In genomic region chr4:143161619-143162479, GRCm38 (mm10) we compare ENCODE assay signal across 7 mouse cellular contexts. TPM values are rescaled to one million over a fixed set of nuclear protein-coding genes. Genes with fewer than 3 reads are reported as not detected.
DNase-seq lines count a peak whose midpoint lies in the region; ATAC-seq and TF ChIP-seq lines count a peak whose summit lies in the region.

No protein-coding gene starts in this region.

- under 1% methylated on average over 102 of the region's 102 CpGs for WGBS in embryonic facial prominence, embryonic 10.5 days
- WGBS in intestine, postnatal 0 days = under 1% methylated on average over 93 of the region's 102 CpGs
- WGBS in midbrain, embryonic 12.5 days = under 1% methylated on average over 98 of the region's 102 CpGs
- WGBS in small intestine, adult 2 months = under 1% methylated on average over 102 of the region's 102 CpGs

- H3K4me2 ChIP-seq in intestine, postnatal 0 days (replicated peaks; ENCODE audit: low read depth) = peak overlapping the region; percentile 69
- peak overlapping the region; percentile 69 for H3K4me2 ChIP-seq in midbrain, embryonic 12.5 days (replicated peaks)

- no peaks in the 10 kb centered on the region for H3K9me3 ChIP-seq in embryonic facial prominence, embryonic 10.5 days
- H3K9me3 ChIP-seq in intestine, postnatal 0 days (ENCODE audit: control insufficient read depth) = no peaks in the 10 kb centered on the region
- no peaks in the 10 kb centered on the region for H3K9me3 ChIP-seq in midbrain, embryonic 12.5 days

- peak; percentile 93 for TF ChIP-seq POLR2A in small intestine, adult 2 months (IDR thresholded peaks at IDR 0.05; ENCODE audit: low read depth, low read length)

- H3K27me3 ChIP-seq in embryonic facial prominence, embryonic 10.5 days (replicated peaks; ENCODE audit: low read depth, poor library complexity, severe bottlenecking) = no peaks in the 10 kb centered on the region
- no peaks in the 10 kb centered on the region for H3K27me3 ChIP-seq in intestine, postnatal 0 days (replicated peaks; ENCODE audit: control insufficient read depth, insufficient read depth, low read length)
- no peaks in the 10 kb centered on the region for H3K27me3 ChIP-seq in midbrain, embryonic 12.5 days
- H3K27me3 ChIP-seq in small intestine, adult 2 months (ENCODE audit: control insufficient read depth, insufficient read depth, low read length) = no peaks in the 10 kb centered on the region

- peak overlapping the region; percentile 93 for H3K4me3 ChIP-seq in embryonic facial prominence, embryonic 10.5 days
- peak overlapping the region; percentile 59 for H3K4me3 ChIP-seq in intestine, postnatal 0 days (ENCODE audit: low read depth, low read length)
- H3K4me3 ChIP-seq in midbrain, embryonic 12.5 days = peak overlapping the region; percentile 94
- H3K4me3 ChIP-seq in small intestine, adult 2 months (ENCODE audit: low read depth, low read length) = peak overlapping the region; percentile 89

- H3K4me1 ChIP-seq in embryonic facial prominence, embryonic 10.5 days = peaks cover 35% of the 10 kb centered on the region
- peaks cover 5% of the 10 kb centered on the region; the same call in 1 of the 2 replicates for H3K4me1 ChIP-seq in intestine, postnatal 0 days (replicated peaks; ENCODE audit: control insufficient read depth, insufficient read depth, low read length)
- peaks cover 32% of the 10 kb centered on the region for H3K4me1 ChIP-seq in midbrain, embryonic 12.5 days
- peaks cover 22% of the 10 kb centered on the region for H3K4me1 ChIP-seq in small intestine, adult 2 months (ENCODE audit: control insufficient read depth, insufficient read depth, insufficient read length, low read length)

- H3K27ac ChIP-seq in embryonic facial prominence, embryonic 10.5 days (replicated peaks) = peak overlapping the region; percentile 97
- H3K27ac ChIP-seq in intestine, postnatal 0 days (ENCODE audit: low read depth, low read length) = peak overlapping the region; percentile 97
- H3K27ac ChIP-seq in midbrain, embryonic 12.5 days (replicated peaks) = peak overlapping the region; percentile 98
- H3K27ac ChIP-seq in small intestine, adult 2 months (ENCODE audit: insufficient read depth, low read depth, low read length) = peak overlapping the region; percentile 98

- H3K36me3 ChIP-seq in embryonic facial prominence, embryonic 10.5 days (replicated peaks) = peaks cover 49% of the 10 kb centered on the region
- H3K36me3 ChIP-seq in intestine, postnatal 0 days (ENCODE audit: control insufficient read depth, insufficient read depth) = no peaks in the 10 kb centered on the region; the same call in 1 of the 2 replicates
- H3K36me3 ChIP-seq in midbrain, embryonic 12.5 days = peaks cover 21% of the 10 kb centered on the region
- H3K36me3 ChIP-seq in small intestine, adult 2 months (ENCODE audit: control insufficient read depth, insufficient read depth, low read length) = no peaks in the 10 kb centered on the region

- ATAC-seq in intestine, postnatal 0 days = peak; percentile 100
- peak; percentile 100 for ATAC-seq in midbrain, embryonic 12.5 days (ENCODE audit: low FRiP score, low read depth)

- intact Hi-C loops in left cerebral cortex, postnatal 4 days (cut with DNase I) = no loop called here

- DNase-seq in adrenal gland, postnatal 10 days = peak; percentile 99
- DNase-seq in embryonic facial prominence, embryonic 10.5 days (ENCODE audit: low spot score) = peak; percentile 100
- DNase-seq in gonadal fat pad, adult 2 months (ENCODE audit: low read depth) = peak; percentile 71
- peak; percentile 99 for DNase-seq in left cerebral cortex, postnatal 4 days

- no peak for TF ChIP-seq CTCF in intestine, postnatal 0 days (IDR thresholded peaks at IDR 0.05; ENCODE audit: low read depth)
- no peak for TF ChIP-seq CTCF in small intestine, adult 2 months (IDR thresholded peaks at IDR 0.05; ENCODE audit: extremely low read depth, insufficient read length, insufficient replicate concordance, low read depth, low read length)

- H3K9ac ChIP-seq in intestine, postnatal 0 days (ENCODE audit: low read depth, low read length) = peak overlapping the region; percentile 70
- H3K9ac ChIP-seq in midbrain, embryonic 12.5 days (replicated peaks) = peak overlapping the region; percentile 86

RNA-seq across cellular contexts. Expression of gene Prdm2, which starts 50.9 kb away (rescaled TPM):
- 10 to 100 TPM; 21.2 to 23.4 TPM for total RNA-seq in adrenal gland, postnatal 10 days (2021)
- 16.8 and 17.4 TPM in 2 replicates for polyA plus RNA-seq in embryonic facial prominence, embryonic 10.5 days (2016; fragmentation: Nextera tagmentation; extraction: Ambion mirVana)
- polyA plus RNA-seq in gonadal fat pad, adult 2 months (2012; rRNA removed) = 10.5 and 16.0 TPM in 2 replicates
- 4.0 and 4.6 TPM in 2 replicates for polyA plus RNA-seq in intestine, postnatal 0 days (2015; fragmentation: Nextera tagmentation; extraction: Ambion mirVana)
- 10 to 100 TPM; 44.6 to 50.4 TPM for total RNA-seq in left cerebral cortex, postnatal 4 days (2021)
- polyA plus RNA-seq in midbrain, embryonic 12.5 days (2016; fragmentation: Nextera tagmentation; extraction: Ambion mirVana) = 20.6 and 21.7 TPM in 2 replicates
- polyA plus RNA-seq in small intestine, adult 2 months (2012; rRNA removed) = 5.3 and 12.3 TPM in 2 replicates

Comparison
In these comparisons a context has a peak if more than half of its experiments do, and no peak if none do; other contexts are left out.
1. Peak in every context shown above with its lines: DNase-seq, ATAC-seq, H3K4me3 ChIP-seq and H3K27ac ChIP-seq.